Mouse (Mus musculus): ENCODE measurements around the gene Cdyl2. TPM values are rescaled to one million over a fixed set of nuclear protein-coding genes. Genes with fewer than 3 reads are reported as not detected.

The Cdyl2 gene
- polyA plus RNA-seq, 1 experiment from 2014 or later: 4.5 TPM

DNA sequence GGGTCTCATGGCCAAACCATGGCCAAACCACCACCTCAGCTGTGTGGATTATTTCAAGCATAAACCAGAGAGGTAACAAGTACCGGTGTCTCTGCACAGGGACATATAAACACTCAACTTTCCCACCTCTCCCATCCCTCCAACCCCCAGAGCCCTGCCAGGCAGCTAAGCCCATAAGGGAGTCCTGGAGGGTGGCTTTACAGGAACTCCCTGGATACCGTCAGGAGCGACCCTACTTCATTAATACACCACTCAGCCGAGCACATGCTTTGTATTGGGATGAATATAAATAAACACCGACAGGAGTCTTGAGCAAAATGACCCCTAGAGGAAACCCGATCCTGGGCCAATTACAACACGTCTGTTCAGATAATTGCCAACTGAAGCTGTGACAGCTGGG, 194.0 kb downstream of the Cdyl2 start:
- H3K9me3 ChIP-seq: no peaks in the 10 kb centered on the region
- WGBS: 38% methylated on average over 7 of the region's 7 CpGs
- no peak overlapping the region for H3K27ac ChIP-seq (replicated peaks)
- H3K36me3 ChIP-seq: no peaks in the 10 kb centered on the region
- no peak overlapping the region for H3K9ac ChIP-seq
- ATAC-seq (ENCODE audit: extremely low read depth, insufficient number of reproducible peaks, low FRiP score, low TSS enrichment): no peak
- no peaks in the 10 kb centered on the region for H3K4me1 ChIP-seq
- no peak overlapping the region for H3K4me3 ChIP-seq
- H3K27me3 ChIP-seq (replicated peaks): no peaks in the 10 kb centered on the region
- no peak overlapping the region for H3K4me2 ChIP-seq

DNA sequence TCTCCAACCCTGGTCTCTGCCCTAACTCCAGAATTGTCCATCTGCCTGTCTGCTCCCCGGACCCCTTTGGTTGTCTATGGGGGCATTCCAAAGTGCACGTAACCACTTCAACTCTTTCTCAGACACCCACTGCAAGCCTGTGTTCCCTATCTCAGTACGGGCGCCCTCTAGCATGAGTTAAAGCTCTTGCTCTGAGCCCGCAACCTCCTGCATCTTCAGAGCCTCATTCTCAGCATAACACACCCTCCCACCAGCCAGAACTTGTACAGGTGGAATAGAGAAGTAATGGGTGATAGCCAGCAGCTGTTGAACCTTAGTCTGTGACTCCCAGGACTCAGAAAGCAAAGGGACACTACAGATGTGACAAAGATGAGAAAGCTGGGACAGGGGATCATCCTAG, 196.0 kb downstream of the Cdyl2 start:
- ATAC-seq (ENCODE audit: extremely low read depth, insufficient number of reproducible peaks, low FRiP score, low TSS enrichment): no peak
- no peak overlapping the region for H3K4me2 ChIP-seq
- 65% methylated on average over 5 of the region's 5 CpGs for WGBS

DNA sequence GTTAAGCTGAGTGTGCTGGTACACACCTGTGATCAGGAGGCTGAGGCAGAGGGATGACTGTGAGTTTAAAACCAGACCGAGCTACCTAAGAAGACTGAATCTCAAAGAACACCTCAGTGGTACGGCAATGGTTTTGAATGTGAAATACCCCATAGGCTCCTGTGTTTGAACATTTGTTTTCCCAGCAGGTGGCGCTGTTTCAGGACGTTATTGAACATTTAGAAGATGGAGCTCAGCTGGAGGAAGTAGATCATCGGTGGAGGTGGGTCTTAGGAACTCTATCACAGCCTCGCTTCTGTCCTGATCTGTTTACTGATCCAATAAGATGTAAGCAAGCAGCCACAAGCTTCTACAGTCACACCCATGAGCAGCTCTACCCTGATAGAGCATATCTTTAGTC, 199.7 kb downstream of the Cdyl2 start:
- H3K9ac ChIP-seq: no peak overlapping the region
- no peaks in the 10 kb centered on the region for H3K36me3 ChIP-seq
- H3K27me3 ChIP-seq (replicated peaks): no peaks in the 10 kb centered on the region
- H3K9me3 ChIP-seq: 0 out of 2 replicates have a peak, but pooled peaks cover 7% of the 10 kb centered on the region
- no peak overlapping the region for H3K4me3 ChIP-seq
- H3K4me2 ChIP-seq: no peak overlapping the region
- no peak overlapping the region for H3K27ac ChIP-seq (replicated peaks)
- WGBS: 68% methylated on average over 6 of the region's 6 CpGs
- ATAC-seq (ENCODE audit: extremely low read depth, insufficient number of reproducible peaks, low FRiP score, low TSS enrichment): no peak
- no peaks in the 10 kb centered on the region for H3K4me1 ChIP-seq

More for the DNA sequence above, 196.0 kb downstream of the Cdyl2 start:
- Histone ChIP-seq H3K9ac (no peak overlapping the region), H3K27ac (replicated peaks) (no peak overlapping the region), H3K4me3 (no peak overlapping the region), H3K4me1 (no peaks in the 10 kb centered on the region), H3K27me3 (replicated peaks) (no peaks in the 10 kb centered on the region), H3K9me3 (0 out of 2 replicates have a peak, but pooled peaks cover 7% of the 10 kb centered on the region), H3K36me3 (no peaks in the 10 kb centered on the region)

DNA sequence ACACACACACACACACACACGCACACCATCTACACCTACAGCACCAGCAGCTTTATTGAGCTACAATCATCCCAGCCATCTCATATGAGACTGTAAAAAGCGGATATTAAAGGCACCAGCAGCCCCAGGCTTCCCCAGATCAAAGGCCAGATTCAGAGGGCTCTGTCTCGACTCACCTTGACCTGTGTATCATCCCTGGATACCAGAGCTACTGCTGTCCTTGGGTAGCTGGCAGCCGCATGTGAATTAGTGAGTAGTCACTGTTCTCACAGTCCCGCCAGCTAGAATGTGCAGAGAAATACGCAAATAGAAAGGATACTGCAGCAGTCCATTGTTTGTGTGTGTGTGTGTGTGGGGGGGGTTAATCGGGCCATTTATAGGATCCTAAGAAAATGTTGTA, 204.1 kb downstream of the Cdyl2 start:
- ATAC-seq (ENCODE audit: extremely low read depth, insufficient number of reproducible peaks, low FRiP score, low TSS enrichment): no peak
- no peak overlapping the region for H3K4me3 ChIP-seq
- no peak overlapping the region for H3K27ac ChIP-seq (replicated peaks)
- no peak overlapping the region for H3K9ac ChIP-seq
- H3K4me2 ChIP-seq: no peak overlapping the region
- 0 out of 2 replicates have a peak, but pooled peaks cover 7% of the 10 kb centered on the region for H3K9me3 ChIP-seq
- WGBS: 71% methylated on average over 7 of the region's 7 CpGs
- H3K36me3 ChIP-seq: no peaks in the 10 kb centered on the region
- H3K27me3 ChIP-seq (replicated peaks): no peaks in the 10 kb centered on the region
- H3K4me1 ChIP-seq: no peaks in the 10 kb centered on the region

DNA sequence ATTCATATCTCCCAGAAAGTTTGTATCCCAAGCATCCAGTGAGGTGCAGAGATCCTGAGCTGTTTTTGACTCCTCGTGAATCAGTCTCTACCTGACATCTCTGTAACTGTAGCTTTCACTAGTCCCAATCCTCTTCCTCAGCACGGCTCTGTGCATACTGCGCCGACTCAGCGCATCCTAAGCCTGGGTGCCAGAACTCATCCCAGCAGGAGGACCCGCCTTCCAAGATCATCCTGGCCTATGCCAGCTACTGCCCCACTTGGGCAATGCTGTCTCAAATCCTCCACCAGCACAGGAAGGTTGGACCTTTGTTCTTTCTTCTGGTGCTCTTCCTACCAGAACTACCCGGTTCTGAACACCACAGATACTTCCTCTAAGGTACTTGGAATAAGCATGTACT, 207.9 kb downstream of the Cdyl2 start:
- no peak for ATAC-seq (ENCODE audit: extremely low read depth, insufficient number of reproducible peaks, low FRiP score, low TSS enrichment)
- Histone ChIP-seq H3K4me3 (no peak overlapping the region), H3K9me3 (no peaks in the 10 kb centered on the region), H3K4me1 (no peaks in the 10 kb centered on the region), H3K36me3 (no peaks in the 10 kb centered on the region), H3K27me3 (replicated peaks) (no peaks in the 10 kb centered on the region), H3K4me2 (no peak overlapping the region), H3K27ac (replicated peaks) (no peak overlapping the region), H3K9ac (no peak overlapping the region)
- WGBS: 81% methylated on average over 7 of the region's 7 CpGs

Other genes with a start within 250 kb of the Cdyl2 start
- gene Dynlrb2, start 228.0 kb downstream of the Cdyl2 start, polyA plus RNA-seq (2015; fragmentation: Nextera tagmentation; extraction: Ambion mirVana): not detected in 2 replicates
- gene Cmc2, start 188.5 kb upstream of the Cdyl2 start, polyA plus RNA-seq (2015; fragmentation: Nextera tagmentation; extraction: Ambion mirVana): 101 and 111 TPM in 2 replicates
- gene Cenpn, start 188.7 kb upstream of the Cdyl2 start, polyA plus RNA-seq (2015; fragmentation: Nextera tagmentation; extraction: Ambion mirVana): 28.9 and 29.8 TPM in 2 replicates
- gene Atmin, start 210.4 kb upstream of the Cdyl2 start, polyA plus RNA-seq (2015; fragmentation: Nextera tagmentation; extraction: Ambion mirVana): 8.0 and 8.8 TPM in 2 replicates
- gene 1700030J22Rik, start 246.0 kb upstream of the Cdyl2 start, polyA plus RNA-seq (2015; fragmentation: Nextera tagmentation; extraction: Ambion mirVana): 0.66 and 0.68 TPM in 2 replicates